Mouse (Mus musculus) forebrain, postnatal 0 days (tissue): ENCODE measurements around the gene Gm29554. TPM values are rescaled to one million over a fixed set of nuclear protein-coding genes. Genes with fewer than 3 reads are reported as not detected.
"Not testable (repeated sequence)": the region's sequence is repeated elsewhere in the genome, so short reads cannot be mapped to it uniquely, and the experiment has no call there.

Experiments
- ATAC-seq: fragments of 200-750 bp; cut with Nextera tagmentation; 2 replicates; pipeline ENCODE4 v1.8.0; 2017; ENCODE audit warnings: mild to moderate bottlenecking, moderate library complexity
- DNase-seq: peaks from one replicate; pipeline ENCODE4 v3.0.0-alpha.2; 2015
- H3K27ac ChIP-seq: fragments of 300-500 bp; sonication (generic); 2 replicates; pipeline ENCODE4 v1.5.1; 2014; ENCODE audit warnings: low read depth, mild to moderate bottlenecking, antibody characterized with exemption, low read length, moderate library complexity, mixed read lengths
- H3K27me3 ChIP-seq: fragments of 300-500 bp; sonication (generic); 2 replicates; pipeline ENCODE4 v1.6.1; 2014; ENCODE audit warnings: mild to moderate bottlenecking, low read length, mixed read lengths; ENCODE audit not compliant: insufficient read depth
- H3K36me3 ChIP-seq: fragments of 300-500 bp; sonication (generic); 2 replicates; pipeline ENCODE4 v1.6.1; 2014; ENCODE audit warnings: mild to moderate bottlenecking, moderate library complexity; ENCODE audit not compliant: insufficient read depth
- H3K4me1 ChIP-seq: fragments of 300-500 bp; sonication (generic); 2 replicates; pipeline ENCODE4 v1.6.1; 2014; ENCODE audit warnings: antibody characterized with exemption; ENCODE audit not compliant: insufficient read depth
- H3K4me2 ChIP-seq: fragments of 300-500 bp; sonication (generic); 2 replicates; pipeline ENCODE4 v1.6.1; 2014; ENCODE audit warnings: low read depth, mild to moderate bottlenecking, moderate library complexity
- H3K4me3 ChIP-seq: fragments of 300-500 bp; sonication (generic); 2 replicates; pipeline ENCODE4 v1.5.1; 2014; ENCODE audit warnings: low read depth, low read length, mixed read lengths
- H3K9ac ChIP-seq: fragments of 300-500 bp; sonication (generic); 2 replicates; pipeline ENCODE4 v1.6.1; 2014; ENCODE audit warnings: mild to moderate bottlenecking
- H3K9me3 ChIP-seq: fragments of 300-500 bp; sonication (generic); 2 replicates; pipeline ENCODE4 v1.6.1; 2016; ENCODE audit warnings: low read length
- WGBS: fragments of 180-500 bp; shearing (Covaris S2); extraction: QIAGEN DNeasy Blood & Tissue Kit; methylation state at CpG from one replicate; pipeline ENCODE4 v1.1.7; 2014; 5-methylcytosine and 5-hydroxymethylcytosine counted together
- polyA plus RNA-seq: library from polyadenylated mRNA; unstranded; fragments of >200 nt; fragmentation: Nextera tagmentation; extraction: Ambion mirVana; gene quantifications from 2 replicates; pipeline ENCODE4 v1.2.1, GENCODE M21; 2015
- total RNA-seq: library from RNA; depleted of rRNA; stranded (reverse); fragments of >200 nt; gene quantifications from 2 replicates; pipeline ENCODE4 v1.2.3, GENCODE M21; 2014; rRNA removed

Gm29554 gene
- total RNA-seq (not detected in 2 replicates), polyA plus RNA-seq (not detected in 2 replicates)

- not testable (repeated sequence) for H3K4me3 ChIP-seq, ATAC-seq, H3K27me3 ChIP-seq, H3K9ac ChIP-seq, H3K27ac ChIP-seq, H3K4me2 ChIP-seq, H3K4me1 ChIP-seq, H3K9me3 ChIP-seq, DNase-seq, H3K36me3 ChIP-seq
- WGBS: no CpG with 5 or more reads among the region's 6 CpGs
Measured at GRCm38 (mm10) chrY:12273632-12274031, at the start of gene Gm29554. Gm29554 (plus strand) TSS chrY:12273932.

Other genes starting within 250 kb of the Gm29554 start
- gene Gm20812, start 108.0 kb downstream of the Gm29554 start, total RNA-seq: not detected in 2 replicates
- gene Gm20812, start 108.0 kb downstream of the Gm29554 start, polyA plus RNA-seq: not detected in 2 replicates